Mouse (Mus musculus): ENCODE data around the gene Kif5a.
"Not testable (repeated sequence)": the region's sequence is repeated elsewhere in the genome, so short reads cannot be mapped to it uniquely, and the experiment has no call there.

Gene Kif5a

DNA sequence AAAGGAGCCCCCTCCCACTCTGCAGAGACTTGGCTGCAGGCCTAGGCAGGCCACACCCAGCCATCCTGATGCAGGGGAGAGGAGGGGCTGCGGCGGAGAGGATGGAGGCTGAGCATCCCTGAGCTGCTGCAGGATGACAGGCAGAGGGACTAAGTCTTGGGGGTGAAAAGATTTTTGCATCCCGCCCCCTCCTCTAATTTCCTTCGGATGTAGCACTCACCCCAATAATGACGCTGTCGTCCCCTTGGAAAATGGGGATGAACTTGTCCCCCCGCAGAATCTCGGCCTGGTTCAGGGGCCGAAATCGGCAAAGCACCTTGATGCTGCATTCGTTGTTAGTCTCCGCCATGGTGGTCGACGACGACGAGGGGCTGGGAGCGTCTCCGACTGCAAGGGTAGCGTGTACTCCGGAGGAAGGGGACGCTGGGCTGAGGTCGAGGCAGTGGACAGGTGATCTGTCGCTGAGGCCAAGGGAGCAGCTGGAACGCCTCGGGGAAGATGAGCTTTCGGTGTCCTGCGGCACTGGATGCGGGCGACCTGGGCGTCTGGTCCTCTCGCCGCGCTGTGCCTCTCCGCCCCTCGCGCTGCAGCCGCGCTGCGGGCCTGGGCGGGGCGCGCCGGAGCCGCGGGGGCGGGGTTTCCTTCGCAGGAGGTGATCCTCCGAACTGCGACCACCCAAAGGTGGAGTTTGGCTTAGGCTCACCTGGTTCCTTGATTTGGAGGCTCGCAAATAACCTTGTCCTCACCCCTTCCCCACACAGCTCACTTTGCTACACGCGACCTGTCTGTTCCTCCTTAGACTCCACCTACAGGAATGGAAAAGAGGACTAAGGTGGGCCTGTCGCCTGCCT is at the start of gene Kif5a:
TSS of gene Kif5a (minus strand) at position 801 of the 851 bp plus-strand sequence.
- peak; percentile 76 for DNase-seq

DNA sequence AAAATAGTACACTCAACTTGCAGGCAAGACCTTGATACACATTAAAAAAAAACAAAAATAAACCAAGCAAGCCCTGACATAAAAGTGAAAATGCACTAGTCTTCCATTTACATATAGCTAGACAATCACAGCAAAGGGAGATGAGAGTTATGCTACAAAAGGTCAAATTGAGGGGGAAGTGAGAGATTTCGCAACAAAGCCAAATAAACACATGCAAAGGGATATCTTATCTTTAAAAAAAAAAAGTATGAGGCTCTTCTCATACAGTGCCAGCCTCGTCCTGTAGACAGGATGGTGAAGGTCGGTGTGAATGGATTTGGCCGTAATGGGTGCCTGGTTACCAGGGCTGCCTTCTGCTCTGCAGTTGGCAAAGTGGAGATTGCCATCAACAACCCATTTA is 49.7 kb upstream of the Kif5a start:
- no peak for DNase-seq

DNA sequence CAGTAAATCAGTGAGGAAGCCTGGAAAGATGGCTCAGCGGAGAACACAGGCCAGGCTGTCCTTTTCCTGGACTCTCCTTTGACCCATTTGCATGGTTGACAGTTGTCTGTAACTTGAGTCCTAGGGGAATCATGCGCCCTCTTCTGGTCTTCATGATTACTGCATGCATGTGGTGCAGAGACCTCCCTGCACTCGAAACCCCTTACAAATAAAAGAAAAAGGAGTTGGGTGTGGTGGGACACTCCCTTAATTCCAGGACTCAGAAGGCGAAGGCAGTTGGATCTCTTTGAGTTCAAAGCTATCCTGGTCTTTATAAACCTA is 49.2 kb upstream of the Kif5a start:
- DNase-seq: peak; percentile 89

DNA sequence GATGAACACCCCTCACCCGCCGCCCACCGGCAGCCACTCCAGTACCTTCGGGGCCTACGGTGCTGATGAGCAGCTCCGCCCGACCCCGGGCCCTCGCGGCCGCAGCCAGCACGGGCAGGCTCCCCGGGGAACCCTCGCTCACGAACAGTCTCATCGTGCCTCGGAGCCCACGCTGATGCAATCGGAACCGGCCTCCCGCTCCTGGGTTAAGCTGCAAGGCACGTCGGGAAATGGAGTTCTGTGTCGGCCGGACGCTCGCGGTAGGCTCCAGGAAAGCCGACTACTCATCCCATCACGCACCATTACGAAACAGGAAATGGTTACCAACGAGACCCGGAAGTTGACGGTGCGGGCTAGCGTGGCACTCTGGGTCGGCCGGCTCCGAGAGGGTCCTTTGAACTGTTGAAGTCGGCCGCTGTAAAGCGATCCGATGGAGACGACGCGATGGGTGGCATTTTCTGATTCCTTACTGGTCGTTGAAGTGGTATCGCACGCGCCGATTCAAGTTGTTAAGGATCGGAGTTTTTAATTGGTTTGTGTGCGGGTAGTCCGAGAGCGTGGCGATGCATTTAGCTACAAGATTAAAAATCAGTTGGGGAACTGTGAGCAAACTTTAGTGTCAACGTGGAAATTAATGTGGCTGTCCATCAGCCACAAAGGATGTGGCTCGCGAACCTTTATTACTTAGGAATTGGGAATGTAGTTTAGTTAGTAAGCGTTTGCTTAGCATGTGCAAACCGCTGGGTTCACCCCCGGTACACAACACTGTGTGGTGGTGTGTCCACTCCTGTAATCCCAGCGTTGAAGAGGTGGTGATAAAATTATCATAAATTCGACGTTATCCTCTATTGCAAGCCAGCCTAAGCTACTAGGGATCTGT is 48.6 kb upstream of the Kif5a start, which contains the start of gene Mars:
TSS of gene Mars (minus strand) at position 311 of the 880 bp plus-strand sequence.
- peak; percentile 97 for DNase-seq

DNA sequence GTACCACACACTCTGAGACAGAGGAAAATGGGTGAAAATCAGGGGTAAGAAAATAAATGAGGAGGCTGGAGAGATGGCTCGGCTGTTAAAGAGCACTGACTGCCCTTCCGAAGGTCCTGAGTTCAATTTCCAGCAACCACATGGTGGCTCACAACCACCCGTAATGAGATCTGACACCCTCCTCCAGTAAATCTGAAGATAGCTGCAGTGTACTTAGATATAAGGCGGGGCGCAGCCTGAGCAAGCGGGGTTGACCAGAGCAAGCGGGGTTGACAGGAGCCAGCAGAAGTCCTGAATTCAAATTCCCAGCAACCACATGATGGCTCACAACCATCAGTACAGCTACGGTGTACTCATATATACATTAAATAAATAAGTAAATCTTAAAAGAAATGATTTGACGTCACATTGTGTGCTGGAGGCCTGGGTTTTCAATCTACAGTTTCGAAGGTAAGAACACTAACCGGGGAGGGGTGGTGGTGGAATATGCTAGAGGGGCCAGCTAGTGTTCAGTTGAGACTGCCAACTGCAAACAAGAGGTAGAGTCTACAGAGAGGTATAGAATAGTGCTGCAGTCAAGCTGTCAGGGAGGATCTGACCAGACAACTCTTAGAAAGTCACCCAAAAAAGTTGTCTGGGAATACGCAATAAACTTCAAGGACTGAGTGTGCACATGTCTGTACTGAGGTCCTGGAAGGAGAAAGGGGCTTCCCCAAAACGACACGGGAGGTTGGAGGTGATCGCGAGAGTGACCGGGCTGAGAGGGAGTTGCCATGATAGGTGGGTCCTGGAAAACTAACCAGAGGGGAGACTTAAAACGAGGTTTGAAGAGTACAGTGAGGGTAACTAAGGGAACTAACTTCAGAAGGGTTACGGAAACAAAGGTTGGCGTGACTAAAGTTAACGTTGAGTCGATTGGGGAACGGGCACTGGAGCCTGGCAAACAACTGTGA is 47.7 kb upstream of the Kif5a start:
- peak; percentile 69 for DNase-seq

DNA sequence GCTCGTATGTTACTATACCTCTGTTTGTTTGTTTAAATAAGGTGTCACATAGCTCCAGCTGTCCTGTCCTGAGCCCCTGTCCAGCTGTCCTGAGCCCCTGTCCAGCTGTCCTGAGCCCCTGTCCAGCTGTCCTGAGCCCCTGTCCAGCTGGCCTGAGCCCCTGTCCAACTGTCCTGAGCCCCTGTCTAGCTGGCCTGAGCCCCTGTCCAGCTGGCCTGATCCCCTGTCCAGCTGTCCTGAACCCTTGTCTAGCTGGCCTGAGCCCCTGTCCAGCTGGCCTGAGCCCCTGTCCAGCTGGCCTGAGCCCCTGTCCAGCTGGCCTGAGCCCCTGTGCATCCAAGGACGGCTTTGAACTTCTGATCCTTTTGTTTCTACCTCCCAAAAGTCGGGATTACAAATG is 46.0 kb upstream of the Kif5a start:
- DNase-seq: not testable (repeated sequence)

DNA sequence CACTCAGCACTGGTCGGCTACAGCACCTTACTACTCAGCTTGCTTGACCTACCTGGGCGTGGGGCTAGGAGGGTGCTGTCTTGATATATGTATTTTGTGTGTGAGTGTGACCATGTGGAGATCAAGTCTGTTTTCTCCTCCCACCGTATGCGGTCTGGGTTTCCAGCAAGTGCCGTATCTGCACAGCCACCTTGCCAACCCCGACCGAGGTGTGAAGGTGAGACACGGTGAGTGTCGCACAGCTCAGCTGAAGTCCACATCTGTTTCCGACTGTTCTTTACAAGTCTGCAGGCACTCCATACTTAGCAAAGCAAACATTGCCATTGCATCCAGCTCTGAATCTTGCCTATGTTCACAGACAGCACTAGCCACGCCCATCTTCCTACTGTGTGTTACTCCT is 40.0 kb upstream of the Kif5a start:
- DNase-seq: no peak

DNA sequence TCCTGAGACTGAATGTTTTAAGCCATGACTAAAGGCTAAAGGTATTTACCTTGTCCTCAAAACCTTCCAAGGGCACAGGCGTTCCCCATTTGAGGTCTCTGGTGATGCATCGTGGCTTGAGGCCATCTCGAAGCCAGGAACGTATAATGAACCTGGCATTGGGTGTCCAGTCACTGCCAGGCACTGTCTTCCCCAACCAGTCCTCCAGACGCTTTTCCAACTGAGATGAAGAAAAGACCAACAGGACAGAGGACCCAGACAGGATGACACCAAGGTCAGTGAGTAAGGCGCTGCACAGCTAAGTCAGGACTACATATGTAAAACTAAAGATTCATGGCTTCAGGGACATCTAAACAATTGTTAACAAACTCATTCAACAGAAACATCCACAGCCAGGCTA is 37.2 kb upstream of the Kif5a start:
- DNase-seq: no peak

GRCm38 (mm10) chr10:127297015-127297871 is 34.1 kb upstream of the Kif5a start:
- no peak for DNase-seq

DNA sequence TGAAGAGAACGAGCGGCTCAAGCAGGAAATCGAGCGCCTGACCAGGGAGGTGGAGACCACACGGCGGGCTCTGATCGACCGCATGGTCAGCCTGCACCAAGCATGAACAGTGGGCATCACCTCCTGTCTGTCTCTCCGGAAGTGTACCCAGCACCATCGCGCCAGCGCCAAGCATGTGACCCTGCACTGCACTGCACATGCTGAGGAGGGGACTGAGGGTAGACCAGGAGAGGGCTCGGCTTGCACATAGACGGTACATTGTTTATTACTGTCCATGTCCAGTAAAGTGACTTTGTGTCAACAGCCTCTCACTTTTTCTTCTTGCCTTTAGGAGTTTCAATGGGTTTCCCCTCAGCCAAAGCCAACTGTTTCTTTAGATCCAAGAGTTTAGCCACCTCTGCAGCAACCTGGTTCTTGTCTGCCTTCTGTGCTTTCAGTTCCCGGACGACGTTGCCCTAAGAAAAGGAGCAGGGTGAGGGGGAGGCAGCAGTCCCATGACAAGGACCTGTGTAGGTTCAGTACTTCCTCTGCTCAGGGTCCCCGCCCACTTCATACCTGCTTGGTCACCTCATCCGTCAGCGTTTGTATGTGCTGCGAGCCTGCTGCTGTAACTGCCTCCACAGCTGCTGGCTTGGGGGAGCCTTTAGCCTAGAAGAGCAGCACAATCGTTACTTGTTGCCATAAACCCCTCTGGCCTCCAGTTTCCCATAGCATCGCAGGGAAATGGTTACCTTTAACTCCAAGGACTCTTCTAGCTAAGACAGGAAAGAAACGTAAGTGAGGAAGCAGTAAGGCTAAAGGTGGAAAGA is 33.0 kb upstream of the Kif5a start:
- no peak for DNase-seq

DNA sequence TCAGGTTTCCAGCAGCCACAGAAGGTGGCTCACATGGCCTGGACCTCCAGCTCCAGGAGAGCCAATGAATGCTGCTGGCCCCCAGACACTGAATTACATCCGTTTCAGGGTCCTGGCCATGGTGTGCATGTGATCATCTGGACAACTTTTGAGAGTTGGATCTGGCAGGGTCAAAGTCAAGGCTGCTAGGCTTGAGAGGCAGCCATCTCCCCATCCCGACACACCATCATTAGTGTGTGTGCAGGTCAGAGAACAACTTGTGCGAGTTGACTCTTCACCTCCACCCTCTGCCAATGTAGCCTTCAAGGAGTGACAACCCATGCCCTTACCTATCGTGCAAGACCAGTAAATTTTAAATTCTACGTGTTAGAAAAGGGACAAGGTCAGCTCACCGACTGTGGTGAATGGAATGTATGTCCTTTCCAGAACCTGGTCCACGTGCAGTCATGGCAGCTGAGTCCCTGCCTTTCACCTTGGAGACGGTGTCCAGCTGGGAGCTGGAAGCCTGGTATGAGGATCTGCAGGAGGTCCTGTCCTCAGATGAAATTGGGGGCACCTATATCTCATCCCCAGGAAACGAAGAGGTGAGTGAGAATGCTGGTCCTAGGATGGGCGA is 31.9 kb upstream of the Kif5a start:
- no peak for DNase-seq

GRCm38 (mm10) chr10:127293590-127294113 is 30.5 kb upstream of the Kif5a start:
- DNase-seq: no peak

- DNase-seq: no peak
Observed at GRCm38 (mm10) chr10:127292987-127293538, 29.9 kb upstream of the Kif5a start.

DNA sequence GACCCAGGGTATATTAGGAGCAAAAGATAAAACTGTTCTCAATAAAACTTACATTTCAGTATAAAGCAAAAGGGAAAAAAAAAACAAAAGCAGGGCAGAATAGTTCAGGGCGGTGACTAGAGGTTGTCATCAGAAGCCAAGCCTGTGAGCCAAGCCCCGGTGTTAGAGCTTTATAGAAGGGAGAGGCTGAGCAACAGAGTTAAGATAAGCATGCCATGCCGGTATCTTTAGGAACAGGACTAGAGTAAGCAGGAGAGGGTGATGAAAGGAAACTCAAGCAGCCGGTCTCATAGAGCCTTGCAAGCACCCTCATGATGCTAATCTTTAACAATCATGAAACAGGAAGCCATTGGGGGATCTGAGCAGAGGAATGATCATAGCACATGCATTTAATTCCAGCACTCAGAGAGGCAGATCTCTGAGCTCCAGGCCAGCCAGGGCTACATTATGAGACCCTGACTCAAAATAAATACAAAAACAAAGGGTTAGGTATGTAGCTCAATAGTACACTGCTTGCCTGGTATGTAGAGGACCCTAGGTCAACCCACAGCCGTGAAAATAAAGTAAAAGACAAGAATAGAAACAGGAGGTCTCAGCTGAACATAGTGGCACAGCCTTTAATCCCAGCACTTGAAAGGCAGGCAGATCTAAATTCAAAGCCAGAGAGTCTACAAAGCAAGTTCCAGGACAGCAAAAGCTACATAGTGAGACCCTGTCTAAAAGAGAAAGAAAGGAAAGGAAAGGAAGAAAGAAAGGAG is 28.9 kb upstream of the Kif5a start:
- no peak for DNase-seq

DNA sequence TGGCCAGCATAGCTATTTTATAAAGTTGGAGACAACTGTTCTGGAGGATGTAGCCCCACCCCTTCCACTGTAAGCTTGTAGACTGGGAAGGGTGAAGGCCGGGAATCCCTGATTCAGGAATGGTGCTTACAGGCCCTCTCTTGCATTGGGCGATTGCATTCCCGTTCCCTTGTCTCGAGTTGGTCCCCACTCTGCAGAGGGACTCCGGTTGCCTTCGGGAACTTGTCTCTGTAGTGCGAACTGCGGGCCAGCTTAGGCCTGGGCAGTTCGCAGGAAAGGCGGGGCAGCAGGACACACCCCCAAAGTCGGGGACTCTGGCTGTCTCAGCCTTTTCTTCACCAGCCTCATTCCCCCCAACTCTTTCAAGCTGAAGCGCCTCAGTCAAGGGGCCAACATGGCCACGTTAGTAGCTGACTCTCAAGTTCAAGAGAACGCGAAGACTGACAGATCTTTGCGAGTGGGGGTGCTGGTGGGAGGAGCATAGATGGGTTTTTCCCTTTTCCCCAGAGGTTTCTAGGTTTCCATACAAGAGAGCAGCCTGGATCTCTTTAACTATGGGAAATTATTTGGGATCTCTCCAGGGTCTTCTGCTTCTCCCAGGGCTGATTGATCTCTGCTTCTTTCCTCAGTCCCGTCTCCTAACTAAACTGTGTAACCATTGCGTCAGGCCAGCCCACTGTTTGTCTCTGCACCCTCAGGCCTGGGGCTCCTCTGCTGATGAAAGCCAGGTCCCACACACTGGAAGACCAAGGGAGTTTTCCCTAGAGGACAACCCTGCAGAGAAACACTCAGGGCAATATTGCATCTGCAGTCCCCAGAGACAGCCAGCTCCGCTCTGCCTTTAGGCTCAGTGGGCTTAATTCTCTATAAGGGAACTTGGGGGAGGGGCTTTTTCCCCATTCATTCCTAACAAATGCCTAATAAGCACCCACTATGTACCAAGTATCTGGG is 28.1 kb upstream of the Kif5a start:
- peak; percentile 74 for DNase-seq

DNA sequence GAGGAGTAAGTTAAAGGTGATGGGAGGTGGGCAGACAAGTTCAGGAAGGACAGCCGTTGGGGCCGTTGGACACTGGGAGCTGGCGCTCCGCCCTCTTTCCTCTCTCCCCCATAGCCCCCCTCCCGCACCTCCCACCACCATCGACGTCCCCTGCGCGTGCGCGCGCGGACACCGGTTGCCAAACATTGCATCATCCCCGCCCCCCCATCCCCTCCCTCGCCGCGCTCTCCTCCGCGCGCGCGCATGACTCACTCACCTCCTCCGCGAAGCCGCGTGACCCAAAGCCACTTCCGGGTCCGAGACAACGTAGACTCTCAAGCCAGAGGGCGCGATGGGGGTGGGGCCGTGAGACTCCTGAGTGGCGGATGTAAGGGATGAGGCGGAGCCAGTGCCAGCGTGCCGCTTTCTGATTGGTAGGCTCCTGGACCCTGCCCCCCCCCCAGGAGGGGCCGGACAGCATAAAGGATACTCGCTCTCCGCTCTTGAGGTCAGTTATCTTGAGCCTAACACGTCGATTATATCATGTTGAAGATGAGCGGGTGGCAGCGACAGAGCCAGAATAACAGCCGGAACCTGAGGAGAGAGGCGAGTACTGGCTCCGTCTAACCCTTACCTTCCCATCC is 27.3 kb upstream of the Kif5a start:
- peak; percentile 100 for DNase-seq

DNA sequence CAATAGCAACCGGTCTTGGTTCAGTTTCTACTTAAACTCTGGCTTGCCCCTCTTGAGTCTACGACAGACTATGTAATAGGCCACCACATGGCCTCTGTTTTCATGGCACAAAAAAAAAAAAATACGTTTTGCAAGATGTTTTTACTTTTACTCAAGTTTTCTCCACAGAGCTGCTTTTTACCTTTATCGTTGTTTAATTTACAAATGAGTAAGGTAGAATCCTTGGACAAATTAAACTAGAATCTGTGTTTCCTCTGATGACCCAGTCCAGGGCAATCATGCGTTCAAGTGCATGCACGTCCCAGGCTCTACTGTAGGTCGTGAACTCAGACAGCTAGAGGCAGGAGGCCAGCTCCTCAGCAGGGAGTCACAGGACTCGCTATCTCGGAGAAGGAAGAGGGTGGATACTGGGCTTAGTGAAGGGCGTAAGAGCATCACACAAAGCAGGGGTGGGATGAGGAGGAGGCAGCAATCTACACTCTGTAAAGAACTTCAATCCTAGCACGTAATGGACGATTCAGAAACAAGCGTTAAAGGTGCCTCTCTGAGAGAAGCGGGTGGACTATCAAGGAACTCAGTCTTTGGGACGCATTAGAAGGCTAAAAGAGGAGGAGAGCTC is 26.5 kb upstream of the Kif5a start:
- peak; percentile 60 for DNase-seq

Measured in embryo, embryonic 11 days (tissue).